Mouse (Mus musculus): ENCODE results near the gene Adam10. TPM values are rescaled to one million over a fixed set of nuclear protein-coding genes. Genes with fewer than 3 reads are reported as not detected.
A peak's percentile ranks its signal among the peaks of the same experiment; 100 is the strongest.

Adam10 gene
- total RNA-seq, 2 experiments from 2014 or later = 41.9 to 49.7 TPM

GRCm38 (mm10) chr9:70782191-70782590, 103.4 kb downstream of the Adam10 start:
- DNase-seq = no peak

GRCm38 (mm10) chr9:70788705-70789104, 109.9 kb downstream of the Adam10 start:
- no peak for DNase-seq

- no peak for DNase-seq
Measured at GRCm38 (mm10) chr9:70790621-70791020, 111.8 kb downstream of the Adam10 start.

- no peak for DNase-seq
Measured at GRCm38 (mm10) chr9:70794643-70795438, 116.0 kb downstream of the Adam10 start.

GRCm38 (mm10) chr9:70795439-70795757, 116.6 kb downstream of the Adam10 start:
- DNase-seq = no peak

- no peak for DNase-seq
Measured at GRCm38 (mm10) chr9:70800588-70801315, 122.0 kb downstream of the Adam10 start.

GRCm38 (mm10) chr9:70801761-70802160, 123.0 kb downstream of the Adam10 start:
- DNase-seq = no peak

- no peak for DNase-seq
Measured at GRCm38 (mm10) chr9:70802816-70803215, 124.0 kb downstream of the Adam10 start.

- DNase-seq = no peak
Measured at GRCm38 (mm10) chr9:70806069-70806468, 127.3 kb downstream of the Adam10 start.

- DNase-seq = peak; percentile 34
Measured at GRCm38 (mm10) chr9:70807714-70808113, 128.9 kb downstream of the Adam10 start.

GRCm38 (mm10) chr9:70812551-70812950, 133.8 kb downstream of the Adam10 start:
- DNase-seq = no peak

GRCm38 (mm10) chr9:70816701-70817305, 138.0 kb downstream of the Adam10 start:
- DNase-seq = no peak

GRCm38 (mm10) chr9:70817396-70817795, 138.6 kb downstream of the Adam10 start:
- no peak for DNase-seq

GRCm38 (mm10) chr9:70818739-70819138, 139.9 kb downstream of the Adam10 start:
- DNase-seq = no peak

GRCm38 (mm10) chr9:70824103-70824502, 145.3 kb downstream of the Adam10 start:
- no peak for DNase-seq

GRCm38 (mm10) chr9:70827911-70828310, 149.1 kb downstream of the Adam10 start:
- DNase-seq = no peak

Small RNA genes within 50 kb of the gene (microRNA-seq; reads per million reads assigned to microRNA genes)
- gene Gm25149 = 0 reads per million in 2 experiments

Other genes with a start within 250 kb of the Adam10 start
- 10 to 100 TPM; 15.8 to 20.1 TPM for gene Rnf111, start 175.3 kb upstream of the Adam10 start, total RNA-seq (2021)
- gene Sltm, start 136.2 kb upstream of the Adam10 start, total RNA-seq (2021) = 10 to 100 TPM; 21.4 to 26.5 TPM
- gene Gm10642, start 22.7 kb upstream of the Adam10 start, total RNA-seq (2021) = under 1 TPM; 0.52 to 0.56 TPM
- 10 to 100 TPM; 13.1 to 13.8 TPM for gene Mindy2, start 21.8 kb upstream of the Adam10 start, total RNA-seq (2021)